Mouse (Mus musculus) v-Abl transformed pro-B cells (cell line): Measurements from ENCODE around the gene Atp8a2.

ENCODE experiments used
- in situ Hi-C, 2 experiments: fragments of 400-800 bp; cut with MboI; formaldehyde crosslinking; loops; one replicate each; pipeline ENCODE4 v1.15.1; 2025; ENCODE audit not compliant: unreplicated experiment in 2 of 2

Atp8a2 gene

GRCm38 (mm10) chr14:59674556-59674955 is 522.4 kb downstream of the Atp8a2 start:
- in situ Hi-C loops, result no loop called here

GRCm38 (mm10) chr14:59672893-59673515 is 524.0 kb downstream of the Atp8a2 start:
- in situ Hi-C loops, result no loop called here

GRCm38 (mm10) chr14:59657098-59657497 is 539.9 kb downstream of the Atp8a2 start:
- in situ Hi-C loops, result no loop called here

- in situ Hi-C loops, result no loop called here
Observed at GRCm38 (mm10) chr14:59656591-59656990, 540.4 kb downstream of the Atp8a2 start.

- in situ Hi-C loops, result no loop called here
Observed at GRCm38 (mm10) chr14:59649337-59649736, 547.6 kb downstream of the Atp8a2 start.

DNA sequence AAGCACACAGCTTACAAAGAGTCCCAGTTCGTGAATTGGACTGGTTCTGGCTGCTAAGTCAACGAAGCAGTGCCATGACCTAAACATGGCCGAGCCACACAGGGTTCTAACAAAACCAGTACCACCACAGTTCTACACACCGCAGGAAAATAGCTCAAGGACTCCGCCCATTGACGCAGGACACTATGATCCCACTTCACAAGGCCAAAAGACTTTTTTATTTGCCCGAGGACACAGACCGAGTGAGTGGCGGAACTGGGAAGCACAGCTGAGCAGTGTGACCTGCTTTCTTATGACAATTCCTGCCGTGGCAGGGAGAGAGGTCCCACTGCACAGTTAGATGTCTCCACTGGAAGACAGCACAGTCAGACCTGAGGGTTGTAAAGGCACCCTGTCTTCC is 548.4 kb downstream of the Atp8a2 start:
- in situ Hi-C loops, result no loop called here

DNA sequence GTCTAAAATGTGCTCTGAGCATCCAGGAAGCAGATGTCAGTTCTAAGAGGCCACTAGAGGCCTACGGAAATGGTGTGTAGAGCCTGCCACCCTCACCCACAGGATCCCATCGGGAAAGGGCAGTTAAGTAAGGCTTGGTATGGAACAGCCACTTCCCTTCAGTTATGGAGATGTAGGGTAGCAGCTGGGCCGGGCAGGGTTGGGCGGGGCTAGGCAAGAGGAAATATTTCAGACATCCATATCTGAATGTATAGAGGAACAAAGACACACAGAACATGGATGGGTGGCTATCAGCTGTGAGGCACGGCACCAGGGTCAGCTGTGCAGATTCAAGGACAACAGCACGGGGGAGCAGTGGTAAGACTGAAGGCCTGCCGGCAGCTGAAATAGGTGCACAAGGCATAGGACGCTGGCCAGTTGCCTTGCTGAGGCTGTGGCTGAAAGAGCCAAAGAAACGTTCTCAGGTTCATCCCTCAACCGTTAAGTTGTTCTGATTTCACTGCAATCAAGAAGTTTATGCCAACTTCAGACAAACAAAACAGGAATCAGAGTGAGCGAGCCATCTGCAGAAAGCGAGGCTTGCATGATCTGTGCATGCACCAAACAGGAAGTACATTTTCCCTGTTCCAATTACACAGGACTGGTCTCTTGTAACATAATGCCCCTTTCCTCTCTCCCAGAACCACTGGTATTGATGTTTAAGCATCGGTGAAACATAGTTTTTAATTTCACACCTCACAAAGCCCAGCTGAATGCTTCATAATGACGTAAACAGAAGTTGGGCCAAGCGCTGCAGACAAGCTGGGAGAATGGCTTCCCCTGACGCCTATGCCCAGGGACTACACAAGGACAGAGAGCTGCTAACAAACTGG is 549.9 kb downstream of the Atp8a2 start:
- in situ Hi-C loops, result no loop called here

GRCm38 (mm10) chr14:59644896-59645295 is 552.1 kb downstream of the Atp8a2 start:
- in situ Hi-C loops, result no loop called here

GRCm38 (mm10) chr14:59644166-59644565 is 552.8 kb downstream of the Atp8a2 start:
- in situ Hi-C loops, result no loop called here

- in situ Hi-C loops, result no loop called here
Observed at GRCm38 (mm10) chr14:59643582-59643981, 553.4 kb downstream of the Atp8a2 start.

DNA sequence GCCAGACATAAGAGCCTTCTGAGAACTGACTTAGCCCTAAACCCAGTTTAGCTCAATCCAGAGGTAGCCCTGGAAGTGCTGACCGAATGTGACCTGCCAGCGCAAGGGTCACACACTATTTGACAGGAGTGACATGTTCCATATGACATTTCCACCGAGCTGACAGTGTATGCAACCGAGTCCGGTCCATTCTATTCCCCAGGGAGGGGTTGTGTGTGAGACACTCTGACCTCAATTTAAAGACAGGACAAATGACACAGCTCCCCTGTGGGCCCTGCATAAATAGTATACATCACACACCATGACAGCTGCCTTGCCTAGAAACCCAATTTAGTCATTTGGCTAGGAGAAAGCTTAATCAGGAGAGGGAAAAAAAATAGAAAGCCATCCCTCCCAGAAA is 555.1 kb downstream of the Atp8a2 start:
- in situ Hi-C loops, result no loop called here

- in situ Hi-C loops, result no loop called here
Observed at GRCm38 (mm10) chr14:59638906-59639703, 557.9 kb downstream of the Atp8a2 start.

GRCm38 (mm10) chr14:59633988-59634387 is 563.0 kb downstream of the Atp8a2 start:
- in situ Hi-C loops, result no loop called here

DNA sequence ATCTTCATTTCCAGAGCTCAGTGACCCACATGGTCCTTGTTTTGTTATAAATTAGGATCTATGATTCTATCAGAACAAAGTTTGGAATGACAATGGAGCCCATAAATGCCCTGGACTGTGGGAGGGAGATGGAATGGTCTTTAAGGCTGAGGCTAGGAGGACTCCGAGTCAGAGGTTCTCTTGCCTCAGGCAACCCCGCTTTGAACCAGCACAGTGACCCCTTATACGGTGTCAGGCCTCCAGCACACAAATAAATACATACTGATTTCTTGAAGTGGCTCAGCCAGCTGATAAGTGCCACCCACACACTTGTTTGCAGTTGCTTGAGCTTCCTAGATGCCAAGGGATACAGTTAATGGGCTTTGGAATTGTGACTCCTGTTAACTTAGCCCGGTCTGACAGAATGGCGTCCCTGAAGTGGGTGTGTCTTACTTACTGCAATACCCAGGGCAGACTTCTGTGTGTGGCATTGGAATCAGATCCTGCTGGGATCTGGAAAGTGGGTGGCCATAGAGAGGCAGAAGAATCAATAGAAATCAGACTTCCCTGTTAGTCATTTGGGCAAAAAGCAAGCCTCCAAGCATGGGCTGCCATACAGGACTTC is 563.6 kb downstream of the Atp8a2 start:
- in situ Hi-C loops, result no loop called here

GRCm38 (mm10) chr14:59632067-59632466 is 564.9 kb downstream of the Atp8a2 start:
- in situ Hi-C loops, result no loop called here

DNA sequence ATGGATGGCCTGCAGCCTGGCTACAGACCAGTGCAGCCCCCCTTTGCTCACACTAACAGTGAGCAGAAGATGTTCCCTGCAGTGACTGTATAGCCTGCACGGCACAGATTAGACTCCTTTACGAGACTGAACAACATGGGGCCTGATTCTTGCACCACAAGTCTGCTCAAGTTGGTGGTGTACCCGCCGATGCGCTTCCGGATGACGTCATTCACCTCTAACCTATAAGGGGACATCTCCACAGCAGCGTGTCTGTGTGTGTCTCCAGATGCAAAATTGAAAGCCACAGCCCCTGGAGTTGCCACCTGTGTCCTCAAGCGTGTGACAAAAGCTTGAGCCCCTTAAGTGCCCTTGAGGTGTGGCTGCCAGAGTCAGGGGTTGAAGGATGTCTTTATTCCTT is 566.9 kb downstream of the Atp8a2 start:
- in situ Hi-C loops, result no loop called here

DNA sequence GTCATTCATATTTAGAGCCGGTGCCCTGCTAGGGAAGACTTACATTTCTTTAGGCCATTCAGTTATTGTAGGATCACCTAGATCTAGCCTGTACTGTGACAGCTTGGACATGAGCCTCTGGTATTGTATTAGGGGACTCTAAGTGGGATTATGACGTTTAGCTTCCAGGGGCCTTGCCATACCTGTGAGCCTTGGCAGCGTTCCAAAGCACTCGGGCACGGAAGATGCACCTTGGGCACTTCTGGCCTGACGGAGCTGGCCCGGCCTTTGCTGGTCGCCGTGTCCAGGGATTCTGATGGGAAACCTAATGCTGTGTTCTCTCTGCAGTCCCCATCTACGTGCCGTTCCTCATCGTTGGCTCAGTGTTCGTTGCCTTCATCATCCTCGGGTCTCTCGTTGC is 567.7 kb downstream of the Atp8a2 start:
- in situ Hi-C loops, result no loop called here

GRCm38 (mm10) chr14:59627823-59628222 is 569.2 kb downstream of the Atp8a2 start:
- in situ Hi-C loops, result no loop called here

GRCm38 (mm10) chr14:59627142-59627680 is 569.8 kb downstream of the Atp8a2 start:
- in situ Hi-C loops, result no loop called here

GRCm38 (mm10) chr14:59626711-59627110 is 570.3 kb downstream of the Atp8a2 start:
- in situ Hi-C loops, result no loop called here
